Mouse (Mus musculus): ENCODE data around the gene Zmynd15.

- TF ChIP-seq POLR2A (IDR thresholded peaks at IDR 0.05; ENCODE audit: low read depth, low read length) (no peak), CTCF (IDR thresholded peaks at IDR 0.05; ENCODE audit: extremely low read depth, insufficient read length, insufficient replicate concordance, low read depth, low read length) (no peak)
Observed at GRCm38 (mm10) chr11:70419486-70419885, 39.7 kb upstream of the Zmynd15 start.
